Mouse (Mus musculus) lung, postnatal 25 days (tissue): ENCODE measurements around the gene Dennd2d.

Experiments used
- DNase-seq: peaks from one replicate; pipeline ENCODE4 v3.0.0; 2022; ENCODE audit warnings: low spot score

Dennd2d gene

GRCm38 (mm10) chr3:106482281-106483081 lies at the start of gene Dennd2d:
Dennd2d (plus strand) TSS chr3:106482405.
- peak; percentile 78 for DNase-seq

- peak; percentile 55 for DNase-seq
These were observed 33.6 kb upstream of the Dennd2d start for GRCm38 (mm10) chr3:106448571-106448970.

DNA sequence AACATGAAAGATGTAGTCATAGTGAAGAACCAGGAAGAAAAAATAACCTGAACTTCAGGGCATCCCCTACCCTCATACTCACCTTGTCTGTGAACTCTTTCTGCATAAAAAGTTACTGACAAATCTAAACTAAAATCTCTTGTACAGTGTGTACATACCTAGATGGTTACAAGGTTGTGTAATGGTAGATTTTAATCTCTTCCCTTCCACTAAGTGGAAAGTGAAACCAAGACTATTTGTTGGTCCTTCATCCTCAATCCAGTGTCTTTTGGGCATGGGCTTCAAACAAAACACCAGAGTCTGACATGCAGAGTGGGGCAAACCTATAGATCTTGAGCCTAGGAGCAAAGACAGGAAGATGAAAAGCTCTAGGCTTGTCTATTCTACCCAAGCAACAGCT lies 33.2 kb upstream of the Dennd2d start:
- no peak for DNase-seq

- peak; percentile 46 for DNase-seq
These were observed 32.6 kb upstream of the Dennd2d start for GRCm38 (mm10) chr3:106449567-106449966.

GRCm38 (mm10) chr3:106452616-106453015 lies 29.6 kb upstream of the Dennd2d start:
- DNase-seq, result no peak

- DNase-seq, result no peak
These were observed 24.8 kb upstream of the Dennd2d start for GRCm38 (mm10) chr3:106457298-106457869.

DNA sequence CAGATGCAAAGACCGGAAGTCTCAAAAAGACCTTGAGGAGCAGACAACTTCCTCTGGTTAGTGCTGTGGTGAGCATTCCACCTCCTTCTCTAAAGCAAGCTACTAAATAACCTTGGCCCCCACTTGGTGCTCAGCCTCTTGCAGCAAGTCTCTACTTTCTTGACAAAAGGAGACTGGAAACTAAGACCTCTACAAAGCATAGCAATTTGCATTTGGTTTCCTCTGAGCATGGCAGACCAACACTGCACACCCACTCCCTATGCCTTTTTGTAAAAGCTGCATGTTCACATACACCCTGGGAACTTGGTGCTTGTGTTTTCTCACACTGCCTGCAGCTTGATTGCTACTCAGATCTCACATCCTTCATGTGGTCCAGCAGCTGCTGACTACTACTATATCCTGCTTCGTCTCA lies 20.1 kb upstream of the Dennd2d start:
- DNase-seq, result no peak

GRCm38 (mm10) chr3:106462493-106462892 lies 19.7 kb upstream of the Dennd2d start:
- DNase-seq, result no peak

DNA sequence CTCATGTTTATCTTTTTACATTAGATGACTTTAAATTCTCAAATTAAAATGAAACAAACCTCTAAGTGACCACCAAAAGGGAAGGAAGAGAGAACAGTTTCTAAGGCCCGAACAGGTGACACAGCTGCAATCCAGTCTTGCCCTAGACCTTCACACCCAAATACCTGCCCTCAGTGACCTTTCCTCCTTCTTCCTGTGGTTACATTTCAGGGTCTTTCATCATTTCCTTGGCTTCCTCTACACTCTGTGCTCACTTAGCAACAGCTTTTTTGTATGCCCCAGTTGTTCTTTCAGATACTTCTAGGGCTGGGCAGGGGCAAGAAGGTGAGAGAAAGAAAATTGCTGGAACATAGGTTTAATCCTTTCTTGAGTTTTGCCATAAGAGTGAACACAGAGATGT lies 17.5 kb upstream of the Dennd2d start:
- DNase-seq, result no peak

DNA sequence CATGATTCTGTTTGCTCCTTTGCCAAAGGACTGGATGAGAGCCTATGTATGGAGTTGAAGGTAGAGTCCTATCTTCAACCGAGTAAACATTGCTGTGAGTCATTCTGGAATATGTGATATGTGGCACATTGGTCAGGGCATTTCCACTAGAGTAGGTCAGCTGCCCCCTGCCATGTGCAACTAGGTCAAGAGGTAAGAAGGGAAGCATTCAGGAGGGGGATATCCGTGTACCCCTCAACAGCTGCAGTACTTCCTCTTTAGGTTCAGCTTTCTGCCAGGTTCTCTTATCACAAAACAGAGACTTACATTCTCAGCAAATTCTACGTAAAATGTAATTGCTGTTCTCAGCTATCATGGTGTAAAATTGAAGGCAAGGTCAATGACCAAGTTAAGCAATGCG lies 8.0 kb upstream of the Dennd2d start:
- DNase-seq, result no peak

- DNase-seq, result no peak
These were observed 5.3 kb upstream of the Dennd2d start for GRCm38 (mm10) chr3:106476863-106477262.

DNA sequence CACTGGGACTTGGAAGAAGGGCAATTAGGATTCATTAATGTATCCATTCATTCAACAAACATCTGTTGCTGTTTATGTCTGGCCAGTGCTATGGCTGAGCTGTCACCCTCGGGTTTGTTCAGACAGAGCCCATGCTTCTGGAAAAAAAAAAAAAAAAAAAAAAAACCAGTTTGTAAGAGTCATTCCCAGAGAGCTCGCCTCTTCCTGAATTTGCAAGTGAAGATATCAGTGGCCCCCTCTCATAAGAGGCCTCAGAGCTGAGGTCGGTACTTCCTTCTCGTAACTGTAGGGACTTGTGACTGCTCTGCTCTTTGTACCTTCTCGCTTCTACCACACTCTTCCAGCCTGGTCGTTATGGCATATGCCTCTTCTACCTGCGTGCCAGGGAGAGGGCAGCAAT lies 1.1 kb downstream of the Dennd2d start:
- no peak for DNase-seq

DNA sequence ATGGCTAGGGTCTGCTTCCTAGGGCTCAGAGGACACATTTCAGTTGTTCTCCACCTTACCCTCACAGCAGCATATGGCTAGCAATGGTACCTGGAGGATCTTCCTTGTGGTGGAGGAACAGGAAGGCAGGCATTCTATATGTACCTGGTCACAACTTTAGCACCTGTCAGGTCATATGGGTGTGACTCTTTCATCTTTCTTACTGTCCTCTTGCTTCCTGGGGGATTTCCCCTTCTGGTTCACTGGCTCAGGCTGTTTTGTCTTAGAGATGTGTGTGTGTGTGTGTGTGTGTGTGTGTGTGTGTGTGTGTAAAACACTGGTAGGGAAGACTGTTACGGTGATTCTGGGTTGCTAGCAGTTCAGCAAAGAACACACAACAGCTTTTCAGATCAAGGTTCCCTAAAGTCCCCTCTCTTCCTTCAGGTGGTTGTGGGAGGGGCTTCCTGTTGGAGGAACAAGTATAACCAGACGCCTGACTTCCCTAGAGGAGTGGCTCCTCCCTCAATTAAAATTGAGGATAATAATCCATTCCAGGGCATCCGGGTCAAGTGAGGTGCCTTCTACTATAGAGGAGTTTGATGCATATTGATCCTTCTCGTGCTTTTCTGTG lies 1.7 kb downstream of the Dennd2d start:
- no peak for DNase-seq

DNA sequence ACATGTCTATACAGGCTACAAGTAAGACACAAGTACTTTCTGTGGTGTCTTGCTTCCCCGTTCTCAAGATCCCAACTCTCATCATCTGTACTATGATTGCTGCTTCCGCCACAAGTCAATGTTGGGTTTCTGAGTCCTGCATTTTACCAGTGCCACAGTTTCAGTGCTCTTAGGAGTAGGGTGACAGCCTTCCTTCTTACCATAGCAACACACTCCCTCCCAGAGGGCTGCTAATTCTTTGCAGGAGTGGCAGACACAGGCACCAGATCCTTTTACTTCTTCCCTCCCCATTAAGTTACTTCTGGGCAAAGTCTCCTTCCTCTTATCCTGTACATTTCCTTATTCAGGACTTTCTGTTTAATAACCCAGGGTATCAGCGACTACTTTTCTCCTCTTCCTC lies 2.7 kb downstream of the Dennd2d start:
- DNase-seq, result no peak

DNA sequence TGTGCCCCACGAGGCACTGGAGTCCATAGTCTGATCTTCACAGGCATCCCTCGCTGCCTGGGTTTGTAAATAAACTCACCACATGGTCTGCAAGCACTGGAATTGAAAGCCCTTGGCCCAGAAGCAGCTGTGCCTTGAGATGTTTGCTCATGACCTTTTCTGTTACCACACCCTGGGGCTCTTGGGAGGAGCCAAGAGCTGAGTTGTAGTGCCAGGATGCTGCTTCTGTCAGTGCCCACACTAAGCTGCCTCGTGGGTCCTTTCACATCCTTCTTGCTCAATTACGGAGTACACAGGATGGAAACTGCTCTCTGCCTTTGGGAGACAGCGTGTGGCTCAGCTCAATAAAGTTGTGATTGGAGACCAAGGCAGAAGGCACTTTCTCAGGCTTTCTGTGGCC lies 3.6 kb downstream of the Dennd2d start:
- DNase-seq, result peak; percentile 81

DNA sequence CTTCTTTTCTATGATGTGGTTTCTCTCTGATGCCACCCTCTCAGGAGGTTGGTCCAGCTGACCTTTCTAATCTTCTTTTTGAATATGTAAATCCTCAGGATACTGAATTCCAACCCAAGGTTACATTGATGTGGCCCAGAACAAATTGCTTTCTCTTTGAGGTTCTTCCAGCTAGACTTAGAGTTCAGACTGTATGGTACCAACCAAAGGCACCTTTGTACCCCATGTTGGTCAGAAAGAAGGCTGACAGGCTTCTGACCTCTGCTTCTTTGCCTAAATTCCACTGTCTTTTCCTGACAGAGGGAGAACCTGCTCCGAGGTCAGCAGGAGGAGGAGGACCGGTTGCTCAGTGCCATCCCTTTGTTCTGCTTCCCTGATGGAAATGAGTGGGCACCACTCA lies 5.3 kb downstream of the Dennd2d start:
- no peak for DNase-seq

DNA sequence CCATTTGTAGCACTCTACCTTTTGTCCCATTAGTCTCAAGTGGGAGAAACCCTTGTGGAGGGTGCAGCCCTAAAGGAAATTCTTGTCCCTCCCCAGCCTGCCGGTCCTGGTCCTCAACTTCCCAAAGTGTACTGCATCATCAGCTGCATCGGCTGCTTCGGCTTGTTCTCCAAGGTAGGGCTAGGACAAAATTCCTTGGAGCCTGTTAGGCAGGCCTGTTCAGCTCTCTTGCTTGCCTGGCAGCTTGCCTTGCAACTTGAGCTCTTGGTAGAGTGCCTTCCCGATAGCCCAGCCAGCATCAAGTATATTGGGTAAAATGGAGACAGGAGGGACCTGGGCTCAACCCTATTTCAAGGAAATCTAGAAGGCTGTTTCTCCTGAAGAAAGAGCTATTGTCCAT lies 8.0 kb downstream of the Dennd2d start:
- DNase-seq, result peak; percentile 79

- no peak for DNase-seq
These were observed 10.5 kb downstream of the Dennd2d start for GRCm38 (mm10) chr3:106492723-106493122.

DNA sequence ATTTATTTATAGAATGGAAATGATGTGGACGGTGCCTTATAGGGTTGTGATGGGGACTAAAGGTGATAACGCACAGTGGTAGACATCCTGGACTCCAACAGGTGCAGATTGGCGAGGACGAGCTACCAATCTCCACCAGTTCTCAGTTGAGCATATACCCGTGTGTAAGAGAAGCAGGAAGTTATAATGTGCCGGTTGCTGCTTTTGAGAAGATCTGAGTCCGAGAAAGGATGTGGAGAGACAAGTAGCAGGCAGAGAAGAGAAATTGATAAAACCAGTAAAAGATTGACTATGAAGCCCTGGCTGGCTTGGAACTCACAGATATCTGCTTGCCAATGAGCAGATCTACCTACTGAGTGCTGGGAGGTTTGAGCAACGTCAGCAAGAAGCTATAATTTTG lies 11.0 kb downstream of the Dennd2d start:
- no peak for DNase-seq

DNA sequence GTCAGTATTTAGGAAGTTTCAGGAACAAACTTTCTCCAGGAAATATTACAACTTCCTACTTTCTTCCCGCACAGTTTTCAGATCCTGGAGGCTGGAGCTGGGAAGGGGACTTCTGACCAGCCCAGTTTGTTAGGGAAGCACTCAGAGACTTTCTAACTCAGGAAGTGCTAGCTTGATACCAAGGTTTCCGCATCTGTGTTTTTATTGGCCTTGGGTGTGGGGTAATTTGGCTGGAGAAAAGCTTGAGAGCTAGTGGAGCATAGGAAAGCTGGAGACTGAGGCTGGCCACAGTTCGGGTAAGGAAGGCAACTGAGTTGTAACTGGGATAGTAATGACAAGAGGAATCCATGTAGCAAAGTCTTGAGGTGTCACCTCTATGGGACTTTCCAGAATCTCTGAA lies 11.7 kb downstream of the Dennd2d start:
- DNase-seq, result no peak

- DNase-seq, result no peak
These were observed 12.3 kb downstream of the Dennd2d start for GRCm38 (mm10) chr3:106494417-106494950.

DNA sequence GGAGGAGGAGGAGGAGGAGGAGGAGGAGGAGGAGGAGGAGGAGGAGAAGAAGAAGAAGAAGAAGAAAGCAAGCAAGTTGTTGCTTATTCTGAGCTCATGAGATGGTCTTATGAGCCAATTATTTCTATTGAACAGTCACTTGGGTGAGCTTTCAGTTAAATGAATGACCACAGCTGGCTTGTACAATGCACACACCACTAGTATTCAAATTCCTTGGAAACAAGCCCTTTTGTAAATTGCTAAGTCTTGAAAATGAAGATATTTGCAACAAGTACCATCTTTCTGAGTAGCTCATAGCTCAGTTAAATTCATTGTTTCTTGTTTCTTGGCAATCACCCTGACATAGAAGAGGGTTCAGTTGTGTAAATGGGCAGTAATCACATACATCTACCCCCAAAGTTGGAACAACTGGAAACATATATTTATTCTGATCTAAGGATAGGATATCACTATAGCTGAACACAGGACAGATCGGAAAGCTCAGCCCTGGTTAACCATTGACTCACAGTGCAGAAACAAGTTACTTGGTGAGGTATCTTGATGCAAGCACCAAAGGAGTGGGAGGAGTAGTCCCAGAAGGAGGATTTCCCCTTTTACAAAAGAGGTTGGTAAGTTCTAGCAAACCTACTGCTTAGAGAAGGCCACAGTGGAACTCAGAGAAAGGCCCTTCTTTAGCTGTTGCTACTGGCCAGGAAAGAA lies 13.3 kb downstream of the Dennd2d start:
- DNase-seq, result no peak
